Mouse (Mus musculus): ENCODE data around the gene Pemt.

- TF ChIP-seq MAFK (IDR thresholded peaks at IDR 0.05; ENCODE audit: insufficient replicate concordance, low read length) (no peak), MAZ (IDR thresholded peaks at IDR 0.05; ENCODE audit: low read depth, low read length) (no peak), SMC3 (IDR thresholded peaks at IDR 0.05; ENCODE audit: low read depth, low read length) (no peak), GABPA (IDR thresholded peaks at IDR 0.05; ENCODE audit: insufficient replicate concordance, low read depth, low read length) (no peak), MXI1 (IDR thresholded peaks at IDR 0.05; ENCODE audit: low read depth, low read length) (no peak), ZC3H11A (IDR thresholded peaks at IDR 0.05; ENCODE audit: low read depth, low read length) (no peak), CTCF (conservative IDR thresholded peaks at IDR 0.05 in 1 of 2, IDR thresholded peaks at IDR 0.05 in 1 of 2; ENCODE audit: low read depth in 2 of 2, low read length in 2 of 2) (0 out of 4 replicates have a peak, but pooled peaks of 1 of the 2 experiments have one; percentile 7), ZKSCAN1 (IDR thresholded peaks at IDR 0.05; ENCODE audit: borderline replicate concordance, low read depth, low read length) (no peak), EP300 (IDR thresholded peaks at IDR 0.05; ENCODE audit: low read length) (no peak), POLR2A (IDR thresholded peaks at IDR 0.05; ENCODE audit: low read depth, low read length) (no peak), MEF2A (IDR thresholded peaks at IDR 0.05; ENCODE audit: borderline replicate concordance, low read depth, low read length) (no peak), RCOR1 (conservative IDR thresholded peaks at IDR 0.05; ENCODE audit: low read depth, low read length) (no peak), KAT2A (IDR thresholded peaks at IDR 0.05; ENCODE audit: insufficient replicate concordance, low read length) (no peak)
Measured at GRCm38 (mm10) chr11:60027913-60028875, 18.1 kb downstream of the Pemt start.

Data from CH12.LX (cell line).